Mouse (Mus musculus) kidney, postnatal 36 days (tissue): ENCODE measurements around the gene Leng1.

Source experiments
- DNase-seq, 2 experiments: peaks; one replicate each; pipeline ENCODE4 v3.0.0; 2021 to 2022; ENCODE audit warnings: mixed read lengths in 2 of 2

Leng1 gene

DNA sequence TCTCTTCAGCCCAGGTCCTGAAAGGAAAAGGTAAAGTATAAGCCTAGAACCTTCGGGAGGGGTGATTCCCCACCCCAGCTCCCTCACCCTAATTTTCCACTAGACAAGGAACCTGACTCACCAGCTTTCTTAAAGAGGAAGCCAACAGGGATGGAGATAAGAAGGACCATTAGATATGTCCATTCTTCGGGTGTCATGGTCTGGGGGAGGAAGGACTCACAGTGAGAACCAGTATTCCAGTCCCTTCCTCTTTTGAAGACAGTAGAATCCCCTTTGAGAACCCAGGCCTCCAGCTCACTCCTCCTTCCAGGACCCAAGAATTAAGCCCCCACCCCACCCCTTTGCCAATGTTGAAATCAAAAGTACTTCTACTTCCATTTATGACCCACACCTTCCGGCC is 26.3 kb upstream of the Leng1 start:
- no peak for DNase-seq

DNA sequence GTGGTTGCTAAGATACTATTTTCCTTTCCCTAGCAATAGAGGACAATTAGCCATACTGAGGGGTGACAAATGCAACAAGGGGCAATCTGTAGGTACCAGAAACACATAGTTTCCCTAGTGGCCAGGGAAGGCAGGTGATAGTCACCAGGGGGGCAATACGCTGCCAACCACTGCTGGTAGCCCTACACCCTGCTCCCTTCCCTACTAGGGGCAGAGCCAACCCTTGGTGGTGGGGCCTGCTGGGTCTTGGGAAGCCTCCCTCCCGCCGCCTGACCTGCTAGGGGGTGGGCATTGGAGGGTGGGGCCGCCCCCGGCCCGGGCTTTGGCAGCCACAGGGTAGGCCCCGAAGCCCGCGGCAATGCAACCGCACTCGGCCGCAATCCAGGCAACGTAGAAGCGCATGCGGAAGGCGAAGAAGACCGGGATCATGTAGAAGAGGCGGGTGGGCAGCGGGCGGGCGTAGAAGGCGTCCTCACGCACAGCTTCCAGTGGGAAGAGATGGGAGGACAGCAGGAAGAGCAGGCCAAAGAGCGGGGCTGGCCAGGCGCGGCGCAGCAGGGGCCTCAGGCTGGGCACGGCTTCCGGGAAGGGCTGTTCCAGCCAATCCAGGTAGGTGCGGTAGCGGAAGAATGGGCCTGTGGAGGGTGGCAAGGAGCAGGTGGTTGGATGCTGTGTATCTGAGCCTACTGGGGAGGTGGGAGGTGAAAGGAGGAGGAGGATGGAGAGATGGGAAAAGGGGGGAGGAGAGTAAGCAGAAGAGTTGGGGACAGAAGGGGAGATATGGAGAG is 20.0 kb upstream of the Leng1 start:
- no peak for DNase-seq

GRCm38 (mm10) chr7:3684698-3685097 is 19.1 kb upstream of the Leng1 start:
- DNase-seq: no peak

DNA sequence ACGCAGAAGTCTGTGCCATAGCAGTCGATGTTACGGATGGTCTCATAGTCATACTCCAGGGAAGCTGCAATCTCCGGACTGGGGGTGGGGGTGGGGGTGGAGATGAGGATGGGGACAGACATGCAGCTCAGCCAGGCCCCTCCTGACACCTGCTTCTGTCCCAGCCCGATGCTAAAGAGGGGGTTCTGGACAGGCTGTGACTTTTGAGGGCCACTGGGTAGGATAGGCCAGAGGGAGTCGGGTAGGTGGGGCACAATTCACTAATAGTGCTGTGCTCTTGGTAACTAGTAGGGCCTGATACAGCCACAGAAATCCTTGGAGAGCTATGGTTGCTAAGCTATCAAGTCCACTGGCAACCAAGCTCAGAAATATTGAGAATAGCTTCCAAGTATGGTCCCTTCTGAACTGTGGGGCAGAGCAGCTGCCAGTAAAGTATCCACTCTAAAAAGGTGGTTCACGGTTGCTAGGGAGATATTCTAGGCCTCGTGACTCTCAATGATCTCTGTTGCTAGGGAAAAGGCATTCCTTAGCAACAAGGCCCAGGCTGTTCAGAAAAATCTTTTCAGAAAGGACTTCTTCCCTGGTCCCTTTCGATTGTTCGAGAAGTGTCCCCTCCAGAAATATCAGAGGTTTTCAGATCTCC is 18.4 kb upstream of the Leng1 start:
- no peak for DNase-seq

GRCm38 (mm10) chr7:3677342-3677741 is 11.7 kb upstream of the Leng1 start, which contains the start of gene Tmc4:
TSS of gene Tmc4 (minus strand) at chr7:3677553.
- peak; percentile 62 to 74 for DNase-seq

GRCm38 (mm10) chr7:3676371-3676770 is 10.7 kb upstream of the Leng1 start:
- DNase-seq: no peak

GRCm38 (mm10) chr7:3675228-3675548 is 9.5 kb upstream of the Leng1 start:
- no peak for DNase-seq

- peak; percentile 82 to 95 for DNase-seq
Observed at GRCm38 (mm10) chr7:3674507-3675227, 9.0 kb upstream of the Leng1 start.

DNA sequence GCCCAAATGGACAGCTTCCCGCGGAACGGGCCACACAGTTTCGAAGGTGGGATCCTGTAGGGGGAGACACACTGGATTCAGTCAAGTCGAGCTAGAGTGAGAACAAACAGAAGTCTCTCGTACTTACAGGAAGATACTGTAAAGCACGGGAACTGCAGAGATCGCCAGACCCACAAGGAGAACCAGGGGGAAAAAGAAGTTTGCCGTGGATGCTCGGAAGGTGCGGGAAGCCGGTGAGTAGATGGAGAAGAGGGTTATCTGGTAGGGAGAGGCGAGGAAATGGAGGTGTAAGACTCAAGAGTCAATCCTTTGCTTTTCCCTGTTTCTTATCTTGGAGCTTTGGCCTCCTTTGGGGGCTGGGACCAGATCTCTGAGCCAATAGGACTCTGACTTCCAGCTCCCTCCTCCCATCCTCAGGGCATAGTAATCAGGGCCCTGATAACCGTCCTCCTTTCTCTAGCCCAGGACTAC is 1.3 kb upstream of the Leng1 start:
- DNase-seq: peak in 1 of 2 experiments; percentile 8

- DNase-seq: peak; percentile 67 to 73
Observed at GRCm38 (mm10) chr7:3664524-3665214, 971 bp downstream of the Leng1 start.

DNA sequence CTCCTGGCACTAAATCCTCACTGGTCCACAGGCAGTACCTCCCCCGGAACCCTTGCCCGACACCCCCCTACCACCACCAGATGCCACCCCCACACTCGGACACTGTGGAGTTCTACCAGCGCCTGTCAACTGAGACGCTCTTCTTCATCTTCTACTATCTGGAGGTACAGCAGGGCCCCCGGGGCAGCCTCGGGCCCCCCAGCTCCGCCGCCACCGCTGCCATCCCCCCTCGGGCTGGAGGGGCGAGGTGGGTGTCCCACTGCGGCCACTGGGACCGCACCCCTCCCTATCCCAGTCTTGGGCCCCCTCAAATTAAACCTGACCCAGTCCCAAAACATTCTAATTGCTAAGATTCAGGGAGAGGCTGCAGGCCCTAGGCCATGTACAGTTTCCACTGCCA is 7.1 kb downstream of the Leng1 start:
- no peak for DNase-seq

DNA sequence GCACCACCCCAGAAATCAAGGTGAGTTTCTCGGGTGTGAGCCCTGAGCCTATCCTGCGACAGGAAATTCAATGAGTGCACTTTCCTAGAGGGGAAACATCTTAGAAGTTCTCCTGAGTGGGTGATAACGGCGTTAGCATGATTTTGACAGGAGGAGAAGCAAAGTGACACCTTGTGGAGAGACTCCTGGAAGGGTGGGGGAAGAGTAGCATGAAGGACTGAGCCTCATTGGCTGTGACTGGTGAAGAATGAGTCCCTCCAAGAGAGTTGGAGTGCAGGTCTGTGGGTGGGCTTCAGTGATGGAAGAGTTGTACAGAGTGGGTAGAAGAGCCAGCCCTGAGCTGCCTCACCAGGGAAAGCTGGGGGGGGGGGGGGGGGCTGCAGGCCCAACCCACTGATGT is 8.7 kb downstream of the Leng1 start:
- DNase-seq: no peak

- no peak for DNase-seq
Observed at GRCm38 (mm10) chr7:3646641-3647040, 19.0 kb downstream of the Leng1 start.

DNA sequence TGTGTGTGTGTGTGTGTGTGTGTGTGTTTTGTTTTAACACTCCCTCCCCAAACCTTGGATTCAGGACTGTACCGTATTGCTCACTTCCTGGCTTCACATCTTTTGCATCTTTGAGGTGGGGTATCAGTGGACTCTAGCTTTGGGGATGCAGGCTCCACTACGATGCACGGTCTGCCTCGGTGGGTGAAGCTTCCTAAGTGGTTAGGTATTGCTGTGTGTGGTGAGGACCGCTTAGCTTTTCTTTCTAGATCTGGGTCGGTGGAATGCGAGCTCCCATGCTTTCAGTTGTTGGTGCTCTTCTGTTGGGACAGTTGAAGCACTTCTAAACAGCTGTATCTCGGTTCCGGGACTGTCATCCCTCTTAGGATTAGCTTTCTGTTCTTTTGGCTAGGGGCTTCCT is 19.5 kb downstream of the Leng1 start:
- DNase-seq: no peak

DNA sequence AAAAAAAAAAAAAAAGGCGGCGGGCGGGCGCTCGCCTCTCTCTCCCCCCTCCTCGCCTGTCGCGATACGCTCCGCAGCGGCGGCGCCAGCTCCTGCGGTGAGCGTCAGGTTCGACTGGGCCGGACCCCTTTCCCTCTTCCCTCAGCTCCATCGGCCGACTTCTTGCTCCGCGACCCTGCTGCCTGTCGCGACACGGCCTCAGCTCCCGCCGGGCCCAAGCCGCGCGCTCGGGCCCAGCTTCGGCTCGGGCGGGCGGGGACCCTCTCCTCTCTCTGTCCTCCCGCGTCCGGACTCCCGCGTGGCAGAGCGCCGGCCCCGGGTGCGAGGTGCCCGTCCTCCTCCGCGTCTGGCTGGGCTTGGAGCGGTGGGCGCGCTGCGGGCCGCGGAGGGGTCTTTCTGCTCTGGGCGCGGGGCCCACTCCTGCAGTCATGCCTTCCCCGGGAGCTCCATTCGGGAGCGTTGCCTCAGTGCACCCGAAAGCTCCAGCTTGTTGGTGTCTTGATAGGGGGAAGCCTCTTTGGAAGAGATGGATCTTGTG is 20.1 kb downstream of the Leng1 start:
- DNase-seq: peak in 1 of 2 experiments; percentile 3

GRCm38 (mm10) chr7:3644672-3645487 is 20.8 kb downstream of the Leng1 start, which contains the start of gene Cnot3:
TSS of gene Cnot3 (plus strand) at chr7:3645268.
- peak; percentile 97 to 100 for DNase-seq

DNA sequence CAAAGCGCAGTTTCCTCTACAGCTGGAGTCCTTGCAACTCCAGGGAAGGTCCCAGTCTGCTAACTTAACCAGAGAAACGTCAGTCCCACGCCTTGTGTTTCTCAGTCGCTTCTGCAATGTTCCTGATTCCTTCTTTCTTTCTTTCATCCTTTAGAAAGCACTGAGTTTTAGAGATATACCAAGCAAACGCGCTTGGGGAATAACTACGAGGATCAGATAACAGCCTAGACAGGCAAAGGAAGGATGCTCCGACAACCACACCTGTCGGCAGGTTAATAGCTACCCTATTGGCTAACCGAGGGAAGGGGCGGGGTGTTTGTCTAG is 21.3 kb downstream of the Leng1 start:
- DNase-seq: peak in 1 of 2 experiments; percentile 94

- DNase-seq: no peak
Observed at GRCm38 (mm10) chr7:3643843-3644242, 21.8 kb downstream of the Leng1 start.

GRCm38 (mm10) chr7:3643412-3643811 is 22.2 kb downstream of the Leng1 start:
- DNase-seq: no peak

DNA sequence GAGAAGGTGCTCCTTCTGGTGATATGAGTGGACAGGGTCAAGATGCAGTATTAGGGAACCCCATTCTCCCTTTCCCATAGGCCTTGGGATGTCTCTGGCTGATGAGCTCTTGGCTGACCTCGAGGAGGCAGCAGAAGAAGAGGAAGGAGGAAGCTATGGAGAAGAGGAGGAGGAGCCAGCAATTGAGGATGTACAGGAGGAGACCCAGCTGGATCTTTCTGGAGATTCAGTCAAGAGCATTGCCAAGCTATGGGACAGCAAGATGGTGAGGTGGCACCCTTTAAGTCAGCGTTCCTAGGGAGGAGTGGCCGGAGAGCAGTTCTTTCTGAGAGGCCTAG is 35.2 kb downstream of the Leng1 start:
- no peak for DNase-seq

- DNase-seq: peak; percentile 93 to 95
Observed at GRCm38 (mm10) chr7:3629543-3630477, 35.8 kb downstream of the Leng1 start, which contains the start of the genes Tfpt and Prpf31. TSS of gene Tfpt (minus strand) at chr7:3629929. TSS of gene Prpf31 (plus strand) at chr7:3629985.
